Mouse (Mus musculus) forebrain, postnatal 0 days (tissue): ENCODE measurements around the gene Stmn1. TPM values are rescaled to one million over a fixed set of nuclear protein-coding genes. Genes with fewer than 3 reads are reported as not detected.

Experiments
- ATAC-seq: fragments of 200-750 bp; cut with Nextera tagmentation; 2 replicates; pipeline ENCODE4 v1.8.0; 2017; ENCODE audit warnings: mild to moderate bottlenecking, moderate library complexity
- DNase-seq: peaks from one replicate; pipeline ENCODE4 v3.0.0-alpha.2; 2015
- H3K27ac ChIP-seq: fragments of 300-500 bp; sonication (generic); 2 replicates; pipeline ENCODE4 v1.5.1; 2014; ENCODE audit warnings: low read depth, mild to moderate bottlenecking, antibody characterized with exemption, low read length, moderate library complexity, mixed read lengths
- H3K27me3 ChIP-seq: fragments of 300-500 bp; sonication (generic); 2 replicates; pipeline ENCODE4 v1.6.1; 2014; ENCODE audit warnings: mild to moderate bottlenecking, low read length, mixed read lengths; ENCODE audit not compliant: insufficient read depth
- H3K36me3 ChIP-seq: fragments of 300-500 bp; sonication (generic); 2 replicates; pipeline ENCODE4 v1.6.1; 2014; ENCODE audit warnings: mild to moderate bottlenecking, moderate library complexity; ENCODE audit not compliant: insufficient read depth
- H3K4me1 ChIP-seq: fragments of 300-500 bp; sonication (generic); 2 replicates; pipeline ENCODE4 v1.6.1; 2014; ENCODE audit warnings: antibody characterized with exemption; ENCODE audit not compliant: insufficient read depth
- H3K4me2 ChIP-seq: fragments of 300-500 bp; sonication (generic); 2 replicates; pipeline ENCODE4 v1.6.1; 2014; ENCODE audit warnings: low read depth, mild to moderate bottlenecking, moderate library complexity
- H3K4me3 ChIP-seq: fragments of 300-500 bp; sonication (generic); 2 replicates; pipeline ENCODE4 v1.5.1; 2014; ENCODE audit warnings: low read depth, low read length, mixed read lengths
- H3K9ac ChIP-seq: fragments of 300-500 bp; sonication (generic); 2 replicates; pipeline ENCODE4 v1.6.1; 2014; ENCODE audit warnings: mild to moderate bottlenecking
- H3K9me3 ChIP-seq: fragments of 300-500 bp; sonication (generic); 2 replicates; pipeline ENCODE4 v1.6.1; 2016; ENCODE audit warnings: low read length
- CTCF ChIP-seq: sonication (generic); IDR thresholded peaks from 2 replicates; pipeline ENCODE4 v1.5.1; 2016; ENCODE audit warnings: antibody characterized with exemption, control low read depth, low read depth
- WGBS: fragments of 180-500 bp; shearing (Covaris S2); extraction: QIAGEN DNeasy Blood & Tissue Kit; methylation state at CpG from one replicate; pipeline ENCODE4 v1.1.7; 2014; 5-methylcytosine and 5-hydroxymethylcytosine counted together
- microRNA-seq, 2 experiments: library from miRNA; unstranded; fragments of <30 nt; microRNA quantifications; one replicate each; pipeline ENCODE4; 2016
- polyA plus RNA-seq: library from polyadenylated mRNA; unstranded; fragments of >200 nt; fragmentation: Nextera tagmentation; extraction: Ambion mirVana; gene quantifications from 2 replicates; pipeline ENCODE4 v1.2.1, GENCODE M21; 2015
- total RNA-seq: library from RNA; depleted of rRNA; stranded (reverse); fragments of >200 nt; gene quantifications from 2 replicates; pipeline ENCODE4 v1.2.3, GENCODE M21; 2014; rRNA removed

The Stmn1 gene
- total and polyA plus RNA-seq, 2 experiments from 2014 or later = 2,537 to 7,274 TPM

- Histone ChIP-seq H3K4me2 (peak overlapping the region; percentile 1; the same call in 1 of the 2 replicates), H3K9me3 (no peaks in the 10 kb centered on the region), H3K4me3 (no peak overlapping the region), H3K9ac (no peak overlapping the region), H3K27ac (no peak overlapping the region), H3K4me1 (no peaks in the 10 kb centered on the region), H3K27me3 (no peaks in the 10 kb centered on the region), H3K36me3 (peaks cover 7% of the 10 kb centered on the region)
- 30% methylated on average over 15 of the region's 15 CpGs for WGBS
- peak; percentile 59 for TF ChIP-seq CTCF
- DNase-seq (peak; percentile 58), ATAC-seq (no peak)
Observed at GRCm38 (mm10) chr4:134512798-134513197, 44.7 kb downstream of the Stmn1 start.

- no peaks in the 10 kb centered on the region for H3K9me3 ChIP-seq
- H3K27me3 ChIP-seq = no peaks in the 10 kb centered on the region
- no peak overlapping the region for H3K4me2 ChIP-seq
- no peak overlapping the region for H3K9ac ChIP-seq
- no peak overlapping the region for H3K27ac ChIP-seq
- no peak for DNase-seq
- no peaks in the 10 kb centered on the region for H3K36me3 ChIP-seq
- H3K4me1 ChIP-seq = no peaks in the 10 kb centered on the region
- WGBS = 94% methylated on average over 11 of the region's 11 CpGs
- no peak for TF ChIP-seq CTCF
- no peak overlapping the region for H3K4me3 ChIP-seq
- no peak for ATAC-seq
Observed at GRCm38 (mm10) chr4:134514309-134514930, 46.3 kb downstream of the Stmn1 start.

DNA sequence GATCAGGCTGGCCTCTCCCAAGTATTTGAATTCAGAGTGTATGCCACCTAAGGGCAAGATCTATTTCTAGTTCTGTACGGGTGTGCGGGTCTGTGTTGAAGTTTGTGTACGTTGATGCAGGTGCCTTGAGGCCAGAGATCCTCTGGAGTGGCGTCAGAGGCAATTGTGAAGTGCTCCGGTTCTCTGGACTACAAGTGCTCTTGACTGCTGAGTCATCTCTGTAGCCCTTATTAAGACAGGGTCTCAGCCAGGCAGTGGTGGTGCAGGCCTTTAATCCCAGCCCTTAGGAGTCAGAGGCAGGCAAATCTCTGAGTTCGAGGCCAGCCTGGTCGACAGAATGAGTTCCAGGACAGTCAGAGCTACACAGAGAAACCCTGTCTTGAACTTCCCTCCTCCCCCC is 47.5 kb downstream of the Stmn1 start:
- WGBS = 77% methylated on average over 7 of the region's 7 CpGs
- no peaks in the 10 kb centered on the region for H3K27me3 ChIP-seq
- H3K4me1 ChIP-seq = no peaks in the 10 kb centered on the region
- H3K4me3 ChIP-seq = no peak overlapping the region
- H3K36me3 ChIP-seq = no peaks in the 10 kb centered on the region
- H3K27ac ChIP-seq = no peak overlapping the region
- ATAC-seq = no peak
- DNase-seq = no peak
- no peak for TF ChIP-seq CTCF
- H3K4me2 ChIP-seq = no peak overlapping the region
- H3K9me3 ChIP-seq = no peaks in the 10 kb centered on the region
- H3K9ac ChIP-seq = no peak overlapping the region

- Histone ChIP-seq H3K4me3 (no peak overlapping the region), H3K4me1 (no peaks in the 10 kb centered on the region), H3K27ac (peak overlapping the region; percentile 58; the same call in 1 of the 2 replicates), H3K36me3 (no peaks in the 10 kb centered on the region), H3K9ac (no peak overlapping the region), H3K27me3 (no peaks in the 10 kb centered on the region), H3K4me2 (no peak overlapping the region), H3K9me3 (no peaks in the 10 kb centered on the region)
- no peak for DNase-seq
- no peak for TF ChIP-seq CTCF
- no peak for ATAC-seq
- WGBS = 74% methylated on average over 8 of the region's 8 CpGs
Observed at GRCm38 (mm10) chr4:134516981-134517380, 48.9 kb downstream of the Stmn1 start.

DNA sequence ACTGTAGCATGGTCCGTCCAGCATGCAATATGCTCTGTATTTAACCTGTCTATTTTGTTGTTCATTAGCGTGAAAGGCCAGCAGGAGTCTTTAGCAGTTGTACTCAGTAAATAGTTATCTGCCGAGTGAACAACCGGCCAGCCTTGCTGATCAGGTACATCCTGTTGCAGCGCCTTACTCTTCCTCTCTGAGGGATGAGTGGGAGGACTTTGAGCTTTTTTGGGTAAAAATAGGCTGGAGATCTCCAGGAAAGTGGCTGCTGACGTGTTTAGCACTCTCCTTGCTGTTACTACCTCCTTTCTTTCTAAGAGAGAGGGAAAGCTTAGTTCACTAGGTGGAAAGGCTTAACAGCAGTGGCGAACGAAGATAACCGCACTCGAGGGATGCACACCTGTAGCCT is 49.6 kb downstream of the Stmn1 start:
- WGBS = 86% methylated on average over 10 of the region's 10 CpGs
- Histone ChIP-seq H3K36me3 (no peaks in the 10 kb centered on the region), H3K27me3 (no peaks in the 10 kb centered on the region), H3K9me3 (no peaks in the 10 kb centered on the region), H3K4me2 (no peak overlapping the region), H3K4me3 (no peak overlapping the region), H3K9ac (no peak overlapping the region), H3K4me1 (no peaks in the 10 kb centered on the region), H3K27ac (no peak overlapping the region)
- TF ChIP-seq CTCF = no peak
- ATAC-seq = no peak
- no peak for DNase-seq

GRCm38 (mm10) chr4:134518541-134518940 is 50.4 kb downstream of the Stmn1 start:
- Histone ChIP-seq H3K36me3 (no peaks in the 10 kb centered on the region), H3K9ac (no peak overlapping the region), H3K4me1 (no peaks in the 10 kb centered on the region), H3K27ac (no peak overlapping the region), H3K4me2 (no peak overlapping the region), H3K4me3 (no peak overlapping the region), H3K27me3 (no peaks in the 10 kb centered on the region), H3K9me3 (no peaks in the 10 kb centered on the region)
- ATAC-seq (no peak), DNase-seq (no peak)
- no peak for TF ChIP-seq CTCF
- WGBS = 86% methylated on average over 4 of the region's 4 CpGs

DNA sequence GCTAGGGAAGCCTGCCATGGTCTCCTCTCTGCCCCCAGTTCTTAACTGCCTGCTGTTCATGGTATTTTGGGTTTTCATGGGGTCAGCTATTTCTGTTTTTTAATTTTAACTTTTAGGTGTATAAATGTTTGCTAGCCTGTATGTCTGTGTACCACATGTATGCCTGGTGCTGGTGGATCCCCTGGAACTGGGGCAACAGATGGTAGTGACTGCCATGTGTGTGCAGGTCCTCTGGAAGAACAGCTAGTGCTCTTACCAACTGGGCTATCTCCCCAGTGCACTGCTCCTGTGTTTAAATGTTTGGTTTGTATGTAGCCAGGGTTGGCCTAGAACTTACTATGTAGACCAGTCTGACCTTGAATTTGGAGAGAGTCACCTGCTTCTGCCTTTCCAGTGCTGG is 51.2 kb downstream of the Stmn1 start:
- Histone ChIP-seq H3K9me3 (no peaks in the 10 kb centered on the region), H3K4me3 (no peak overlapping the region), H3K36me3 (0 out of 2 replicates have a peak, but pooled peaks cover 5% of the 10 kb centered on the region), H3K27me3 (no peaks in the 10 kb centered on the region), H3K4me2 (no peak overlapping the region), H3K9ac (no peak overlapping the region), H3K4me1 (no peaks in the 10 kb centered on the region), H3K27ac (no peak overlapping the region)
- no peak for TF ChIP-seq CTCF
- ATAC-seq = no peak
- no peak for DNase-seq

Small RNA genes within 50 kb of the gene (microRNA-seq; reads per million reads assigned to microRNA genes)
- 0 to 0.98 reads per million in 2 experiments for gene Gm23634

Other genes with a start within 250 kb of the Stmn1 start
- not detected in 2 replicates for gene Catsper4, start 240.9 kb upstream of the Stmn1 start, total RNA-seq
- gene Catsper4, start 240.9 kb upstream of the Stmn1 start, polyA plus RNA-seq = not detected in 2 replicates
- 0.08 TPM in 1 of 2 replicates, not detected in the other for gene Cnksr1, start 229.9 kb upstream of the Stmn1 start, total RNA-seq
- gene Cnksr1, start 229.9 kb upstream of the Stmn1 start, polyA plus RNA-seq = 0.18 TPM in 1 of 2 replicates, not detected in the other
- gene E130218I03Rik, start 224.7 kb upstream of the Stmn1 start, total RNA-seq = 0.43 TPM in 1 of 2 replicates, not detected in the other
- gene E130218I03Rik, start 224.7 kb upstream of the Stmn1 start, polyA plus RNA-seq = 0.11 and 0.33 TPM in 2 replicates
- gene Zfp593, start 222.7 kb upstream of the Stmn1 start, total RNA-seq = 11.6 and 12.7 TPM in 2 replicates
- gene Zfp593, start 222.7 kb upstream of the Stmn1 start, polyA plus RNA-seq = 13.8 and 15.0 TPM in 2 replicates
- not detected in 2 replicates for gene Gm30191, start 221.4 kb upstream of the Stmn1 start, total RNA-seq
- gene Gm30191, start 221.4 kb upstream of the Stmn1 start, polyA plus RNA-seq = 0.25 TPM in 1 of 2 replicates, not detected in the other
- gene Grrp1, start 214.2 kb upstream of the Stmn1 start, total RNA-seq = 14.2 and 18.3 TPM in 2 replicates
- 18.3 and 20.0 TPM in 2 replicates for gene Grrp1, start 214.2 kb upstream of the Stmn1 start, polyA plus RNA-seq
- 42.2 and 43.8 TPM in 2 replicates for gene Pdik1l, start 180.4 kb upstream of the Stmn1 start, total RNA-seq
- gene Pdik1l, start 180.4 kb upstream of the Stmn1 start, polyA plus RNA-seq = 21.7 and 28.9 TPM in 2 replicates
- 1.3 and 1.5 TPM in 2 replicates for gene Trim63, start 153.2 kb upstream of the Stmn1 start, total RNA-seq
- gene Trim63, start 153.2 kb upstream of the Stmn1 start, polyA plus RNA-seq = 0.18 and 0.31 TPM in 2 replicates
- gene Slc30a2, start 125.1 kb upstream of the Stmn1 start, total RNA-seq = 0.08 TPM in 1 of 2 replicates, not detected in the other
- gene Slc30a2, start 125.1 kb upstream of the Stmn1 start, polyA plus RNA-seq = 0.15 and 0.28 TPM in 2 replicates
- 0.95 and 1.4 TPM in 2 replicates for gene Extl1, start 84.5 kb upstream of the Stmn1 start, total RNA-seq
- 1.2 TPM in 2 replicates for gene Extl1, start 84.5 kb upstream of the Stmn1 start, polyA plus RNA-seq
- 11.1 and 18.0 TPM in 2 replicates for gene Pafah2, start 72.0 kb upstream of the Stmn1 start, total RNA-seq
- 6.4 and 7.6 TPM in 2 replicates for gene Pafah2, start 72.0 kb upstream of the Stmn1 start, polyA plus RNA-seq
- gene Paqr7, start 28.4 kb downstream of the Stmn1 start, total RNA-seq = 33.9 and 36.6 TPM in 2 replicates
- 21.3 and 28.1 TPM in 2 replicates for gene Paqr7, start 28.4 kb downstream of the Stmn1 start, polyA plus RNA-seq
- gene Aunip, start 42.7 kb downstream of the Stmn1 start, total RNA-seq = 1.2 and 1.8 TPM in 2 replicates
- gene Aunip, start 42.7 kb downstream of the Stmn1 start, polyA plus RNA-seq = 1.1 and 1.3 TPM in 2 replicates
- gene Mtfr1l, start 67.1 kb downstream of the Stmn1 start, total RNA-seq = 116 and 119 TPM in 2 replicates
- gene Mtfr1l, start 67.1 kb downstream of the Stmn1 start, polyA plus RNA-seq = 191 and 194 TPM in 2 replicates
- 17.1 and 17.9 TPM in 2 replicates for gene Selenon, start 83.8 kb downstream of the Stmn1 start, total RNA-seq
- gene Selenon, start 83.8 kb downstream of the Stmn1 start, polyA plus RNA-seq = 11.8 and 13.4 TPM in 2 replicates
- 8.3 and 9.9 TPM in 2 replicates for gene Man1c1, start 236.0 kb downstream of the Stmn1 start, total RNA-seq
- gene Man1c1, start 236.0 kb downstream of the Stmn1 start, polyA plus RNA-seq = 1.7 and 2.4 TPM in 2 replicates